Mouse (Mus musculus) lung, embryonic 14.5 days (tissue): ENCODE measurements at regions not wholly inside any gene's neighbourhood (a gene's known extent, or its start where the extent isn't known, plus 50 kb on each side); places are given as distances from the start of the nearest gene placed in this dataset.

Experiments used
- ATAC-seq: fragments of 200-750 bp; cut with Nextera tagmentation; 2 replicates; pipeline ENCODE4 v1.8.0; 2017; ENCODE audit warnings: mild to moderate bottlenecking, moderate TSS enrichment, moderate library complexity; ENCODE audit not compliant: insufficient read depth
- DNase-seq: peaks from one replicate; pipeline ENCODE4 v3.0.0-alpha.2; 2015
- H3K27ac ChIP-seq: fragments of 300-500 bp; sonication (generic); 2 replicates; pipeline ENCODE4 v1.5.1; 2014; ENCODE audit warnings: low read depth, mild to moderate bottlenecking, moderate library complexity
- H3K27me3 ChIP-seq: fragments of 300-500 bp; sonication (generic); 2 replicates; pipeline ENCODE4 v1.6.1; 2014; ENCODE audit warnings: low read length, control low read depth; ENCODE audit not compliant: insufficient read depth
- H3K36me3 ChIP-seq: fragments of 300-500 bp; sonication (generic); 2 replicates; pipeline ENCODE4 v1.6.1; 2014; ENCODE audit warnings: control low read depth; ENCODE audit not compliant: insufficient read depth
- H3K4me1 ChIP-seq: fragments of 300-500 bp; sonication (generic); 2 replicates; pipeline ENCODE4 v1.6.1; 2014; ENCODE audit warnings: antibody characterized with exemption, control low read depth; ENCODE audit not compliant: insufficient read depth
- H3K4me2 ChIP-seq: fragments of 300-500 bp; sonication (generic); 2 replicates; pipeline ENCODE4 v1.6.1; 2014; ENCODE audit warnings: mild to moderate bottlenecking
- H3K4me3 ChIP-seq: fragments of 300-500 bp; sonication (generic); 2 replicates; pipeline ENCODE4 v1.5.1; 2014; ENCODE audit warnings: low read depth, low read length
- H3K9ac ChIP-seq: fragments of 300-500 bp; sonication (generic); 2 replicates; pipeline ENCODE4 v1.6.1; 2014
- H3K9me3 ChIP-seq: fragments of 300-500 bp; sonication (generic); 2 replicates; pipeline ENCODE4 v1.6.1; 2016; ENCODE audit warnings: low read depth, low read length, control low read depth
- CTCF ChIP-seq: IDR thresholded peaks from 2 replicates; pipeline ENCODE4 v1.5.1; 2016; ENCODE audit warnings: antibody characterized with exemption, low read depth
- WGBS: fragments of 180-500 bp; shearing (Covaris S2); extraction: QIAGEN DNeasy Blood & Tissue Kit; methylation state at CpG from one replicate; pipeline ENCODE4 v1.1.7; 2014; 5-methylcytosine and 5-hydroxymethylcytosine counted together

DNA sequence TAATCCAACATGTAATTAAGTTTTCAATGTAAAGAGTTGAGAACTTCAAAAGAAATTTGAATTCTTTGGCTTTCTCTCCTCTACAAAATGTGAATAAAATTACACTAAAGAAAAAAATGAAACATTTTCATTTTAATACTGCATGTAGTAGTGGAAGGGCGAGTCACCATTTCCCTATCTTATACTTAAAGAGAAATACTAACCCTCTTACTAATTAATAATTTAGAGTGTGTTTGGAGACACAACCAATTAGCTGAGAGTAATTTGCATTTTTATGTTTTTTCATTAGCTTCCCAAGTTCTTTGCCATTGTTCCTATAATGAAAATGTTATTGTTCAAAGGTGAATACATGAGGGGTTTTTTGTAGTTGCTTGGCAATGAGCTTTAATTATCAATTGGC lies 67.9 kb upstream of the Crim1 start:
- ATAC-seq, result no peak
- Histone ChIP-seq H3K4me1 (no peaks in the 10 kb centered on the region), H3K4me2 (no peak overlapping the region), H3K36me3 (no peaks in the 10 kb centered on the region), H3K27ac (no peak overlapping the region), H3K27me3 (no peaks in the 10 kb centered on the region), H3K9ac (no peak overlapping the region), H3K4me3 (no peak overlapping the region), H3K9me3 (no peaks in the 10 kb centered on the region)
- TF ChIP-seq CTCF, result no peak
- WGBS, result 76% methylated on average over 1 of the region's 1 CpGs
- DNase-seq, result no peak

DNA sequence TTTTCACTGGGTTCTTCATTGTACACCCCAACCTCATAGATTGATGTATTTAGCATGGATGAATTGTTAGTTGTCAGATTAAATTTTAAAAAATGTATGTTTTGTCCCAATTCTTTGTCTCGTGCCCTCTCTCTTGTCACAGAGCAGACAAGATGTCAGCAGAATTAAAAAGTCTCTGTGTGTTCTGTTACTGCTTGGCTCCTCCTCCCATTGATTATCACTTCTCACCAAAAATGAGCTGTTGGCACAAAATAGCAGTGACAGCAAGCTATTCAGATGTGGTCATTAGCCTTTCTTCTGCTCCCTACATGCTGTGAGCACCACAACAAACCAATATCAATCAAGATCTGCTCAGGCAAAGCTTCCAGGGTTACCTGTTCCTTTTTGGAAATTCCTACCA lies 62.1 kb upstream of the Crim1 start:
- WGBS, result 68% methylated on average over 1 of the region's 1 CpGs
- no peak for DNase-seq
- Histone ChIP-seq H3K36me3 (no peaks in the 10 kb centered on the region), H3K27ac (no peak overlapping the region), H3K4me2 (no peak overlapping the region), H3K4me3 (no peak overlapping the region), H3K4me1 (no peaks in the 10 kb centered on the region), H3K9ac (no peak overlapping the region), H3K9me3 (no peaks in the 10 kb centered on the region), H3K27me3 (no peaks in the 10 kb centered on the region)
- TF ChIP-seq CTCF, result no peak
- ATAC-seq, result no peak

DNA sequence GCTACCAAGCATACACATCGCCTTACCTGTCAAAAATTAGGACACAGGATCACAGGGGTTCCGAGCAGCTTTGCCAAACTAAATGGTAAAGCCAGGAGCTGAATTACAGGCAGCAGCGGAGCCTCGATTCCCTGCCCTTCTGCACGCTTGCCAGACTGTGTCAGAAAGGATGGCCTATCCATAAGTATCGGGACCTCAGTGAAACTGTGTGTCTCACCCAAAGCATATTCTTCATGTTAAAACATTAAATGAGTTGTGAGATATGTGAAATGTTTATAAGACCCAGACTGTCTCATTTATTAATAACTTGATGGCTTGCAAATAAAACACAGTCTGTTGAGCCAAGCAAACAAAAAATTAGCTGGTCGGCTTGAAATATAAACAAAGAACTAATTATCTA lies 59.4 kb upstream of the Crim1 start:
- no peak for TF ChIP-seq CTCF
- 48% methylated on average over 7 of the region's 7 CpGs for WGBS

DNA sequence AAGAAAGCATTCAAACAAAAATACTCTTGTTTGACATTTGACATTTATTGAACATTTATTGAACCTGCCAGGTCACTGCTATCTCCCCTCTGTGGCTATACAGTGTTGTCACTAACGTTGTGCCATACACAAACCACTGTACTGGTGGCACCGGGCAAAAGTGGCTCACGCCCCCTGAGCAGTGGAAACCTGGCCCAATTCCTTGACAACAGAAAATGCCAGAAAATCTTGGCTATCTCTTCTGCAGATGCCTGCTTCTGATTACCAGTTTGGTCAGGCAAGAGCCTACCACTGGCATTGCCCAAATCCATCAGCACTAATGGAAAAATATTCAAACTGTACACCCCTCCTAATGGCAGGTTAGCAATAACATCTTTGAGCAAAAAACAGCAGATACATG lies 58.9 kb upstream of the Crim1 start:
- peak; percentile 35; the same call in 1 of the 2 replicates for ATAC-seq
- Histone ChIP-seq H3K9me3 (no peaks in the 10 kb centered on the region), H3K4me1 (no peaks in the 10 kb centered on the region)

More for the DNA sequence above, 59.4 kb upstream of the Crim1 start:
- Histone ChIP-seq H3K4me2 (no peak overlapping the region), H3K9me3 (no peaks in the 10 kb centered on the region), H3K9ac (no peak overlapping the region), H3K27me3 (no peaks in the 10 kb centered on the region), H3K36me3 (no peaks in the 10 kb centered on the region), H3K27ac (no peak overlapping the region), H3K4me1 (no peaks in the 10 kb centered on the region), H3K4me3 (no peak overlapping the region)
- peak; percentile 47; the same call in 1 of the 2 replicates for ATAC-seq
- DNase-seq, result peak; percentile 60

DNA sequence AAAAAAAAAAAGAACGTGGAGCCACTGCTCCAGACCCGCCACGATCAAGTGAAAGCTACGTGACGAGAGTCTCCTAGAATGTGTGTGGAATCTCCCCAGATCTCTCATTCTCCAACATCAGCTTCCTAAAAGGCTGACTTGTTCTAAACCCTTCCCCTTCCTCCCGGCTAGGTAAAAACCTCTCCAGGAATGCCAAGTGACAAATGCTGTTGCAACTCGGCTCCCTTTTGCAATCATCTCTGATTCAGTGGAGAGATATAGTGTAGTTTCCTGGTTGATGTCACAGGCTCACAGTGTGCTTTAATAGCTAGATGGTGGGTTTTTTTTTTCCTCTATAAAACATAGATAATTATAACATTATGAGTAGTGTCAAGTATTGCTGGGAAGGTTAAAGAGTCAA lies 57.6 kb upstream of the Crim1 start:
- Histone ChIP-seq H3K36me3 (no peaks in the 10 kb centered on the region), H3K27ac (no peak overlapping the region), H3K9ac (no peak overlapping the region), H3K4me3 (no peak overlapping the region), H3K4me1 (no peaks in the 10 kb centered on the region), H3K27me3 (no peaks in the 10 kb centered on the region), H3K9me3 (no peaks in the 10 kb centered on the region), H3K4me2 (no peak overlapping the region)
- DNase-seq, result no peak
- TF ChIP-seq CTCF, result no peak
- ATAC-seq, result no peak
- 72% methylated on average over 7 of the region's 7 CpGs for WGBS

More for the DNA sequence above, 58.9 kb upstream of the Crim1 start:
- Histone ChIP-seq H3K4me3 (no peak overlapping the region), H3K9ac (no peak overlapping the region), H3K36me3 (no peaks in the 10 kb centered on the region), H3K4me2 (no peak overlapping the region), H3K27ac (no peak overlapping the region), H3K27me3 (no peaks in the 10 kb centered on the region)
- no peak for DNase-seq
- no peak for TF ChIP-seq CTCF
- WGBS, result 57% methylated on average over 3 of the region's 3 CpGs

DNA sequence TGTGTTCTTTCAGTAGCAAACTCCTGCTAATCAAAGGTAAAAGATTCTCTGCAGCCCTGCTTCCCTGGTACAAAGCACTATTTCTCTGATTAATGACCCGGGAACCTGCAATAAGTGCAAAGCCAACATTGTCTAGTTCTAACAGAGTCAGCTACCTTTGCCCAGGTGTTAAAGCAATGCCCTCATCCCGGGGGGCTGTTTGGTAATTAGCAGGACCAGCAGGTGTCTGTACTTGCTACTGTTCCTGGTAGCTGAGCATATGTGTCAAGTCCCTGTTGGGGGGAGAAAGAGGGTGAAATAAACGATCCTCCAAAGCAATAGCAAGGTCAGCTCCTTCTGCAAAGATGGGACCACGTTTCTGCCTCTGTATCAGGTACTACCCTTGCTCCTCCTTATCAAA lies 54.7 kb upstream of the Crim1 start:
- H3K9ac ChIP-seq, result no peak overlapping the region
- H3K36me3 ChIP-seq, result no peaks in the 10 kb centered on the region
- H3K9me3 ChIP-seq, result no peaks in the 10 kb centered on the region
- no peak overlapping the region for H3K27ac ChIP-seq
- ATAC-seq (no peak), DNase-seq (no peak)
- 45% methylated on average over 4 of the region's 4 CpGs for WGBS
- no peaks in the 10 kb centered on the region for H3K27me3 ChIP-seq
- no peak overlapping the region for H3K4me2 ChIP-seq
- no peak for TF ChIP-seq CTCF
- H3K4me1 ChIP-seq, result no peaks in the 10 kb centered on the region
- H3K4me3 ChIP-seq, result no peak overlapping the region
